Mouse (Mus musculus): ENCODE results near the gene Tnfrsf11a.

- TF ChIP-seq POLR2A (IDR thresholded peaks at IDR 0.05; ENCODE audit: low read depth, low read length) (no peak), CTCF (IDR thresholded peaks at IDR 0.05; ENCODE audit: extremely low read depth, insufficient read depth, insufficient read length, insufficient replicate concordance) (no peak)
Measured at GRCm38 (mm10) chr1:105738334-105738733, 42.2 kb upstream of the Tnfrsf11a start.
